Mouse (Mus musculus) heart, embryonic 14.5 days (tissue): ENCODE results near the gene Ocrl. TPM values are rescaled to one million over a fixed set of nuclear protein-coding genes. Genes with fewer than 3 reads are reported as not detected.

ENCODE experiments used
- ATAC-seq: fragments of 200-750 bp; cut with Nextera tagmentation; 2 replicates; pipeline ENCODE4 v1.8.0; 2017; ENCODE audit warnings: low read depth, moderate TSS enrichment; ENCODE audit not compliant: insufficient number of reproducible peaks, insufficient read depth, low FRiP score
- H3K27ac ChIP-seq, 2 experiments: fragments of 200-500 bp in 1 of 2; fragments of 300-500 bp in 1 of 2; sonication (generic) in 1 of 2; replicated peaks in 1 of 2; 2 replicates each; pipeline ENCODE4 v1.5.1; 2012 to 2014; ENCODE audit warnings: low read depth in 2 of 2, low read length in 2 of 2, control low read depth in 1 of 2, mild to moderate bottlenecking in 1 of 2, mixed read lengths in 1 of 2; ENCODE audit not compliant: control insufficient read depth in 1 of 2, insufficient read depth in 1 of 2
- H3K27me3 ChIP-seq: fragments of 300-500 bp; sonication (generic); 2 replicates; pipeline ENCODE4 v1.6.1; 2014; ENCODE audit warnings: mild to moderate bottlenecking, low read length, control low read depth; ENCODE audit not compliant: control insufficient read depth, insufficient read depth
- H3K36me3 ChIP-seq: fragments of 300-500 bp; sonication (generic); 2 replicates; pipeline ENCODE4 v1.6.1; 2014; ENCODE audit warnings: mild to moderate bottlenecking, control low read depth, low read length, mixed read lengths; ENCODE audit not compliant: control insufficient read depth, insufficient read depth
- H3K4me1 ChIP-seq, 2 experiments: fragments of 200-500 bp in 1 of 2; fragments of 300-500 bp in 1 of 2; sonication (generic) in 1 of 2; 2 replicates each; pipeline ENCODE4 v1.6.1; 2012 to 2014; ENCODE audit warnings: low read length in 2 of 2, control low read depth in 1 of 2, mixed read lengths in 1 of 2; ENCODE audit not compliant: control insufficient read depth in 2 of 2, insufficient read depth in 2 of 2
- H3K4me2 ChIP-seq: fragments of 300-500 bp; sonication (generic); 2 replicates; pipeline ENCODE4 v1.6.1; 2014; ENCODE audit warnings: mild to moderate bottlenecking, low read length
- H3K4me3 ChIP-seq, 2 experiments: fragments of 200-500 bp in 1 of 2; fragments of 300-500 bp in 1 of 2; sonication (generic) in 1 of 2; 2 replicates each; pipeline ENCODE4 v1.5.1; 2012 to 2014; ENCODE audit warnings: low read length in 2 of 2, mild to moderate bottlenecking in 2 of 2, control low read depth in 1 of 2, low read depth in 1 of 2, moderate library complexity in 1 of 2; ENCODE audit not compliant: control insufficient read depth in 1 of 2, insufficient read depth in 1 of 2
- H3K9ac ChIP-seq: fragments of 300-500 bp; sonication (generic); 2 replicates; pipeline ENCODE4 v1.6.1; 2014; ENCODE audit warnings: mild to moderate bottlenecking, low read length
- H3K9me3 ChIP-seq: fragments of 300-500 bp; sonication (generic); 2 replicates; pipeline ENCODE4 v1.6.1; 2016; ENCODE audit warnings: low read length, control low read depth; ENCODE audit not compliant: control insufficient read depth
- WGBS: fragments of 180-500 bp; shearing (Covaris S2); extraction: QIAGEN DNeasy Blood & Tissue Kit; methylation state at CpG from one replicate; pipeline ENCODE4 v1.1.7; 2014; 5-methylcytosine and 5-hydroxymethylcytosine counted together
- polyA plus RNA-seq: library from polyadenylated mRNA; unstranded; fragments of >200 nt; fragmentation: Nextera tagmentation; extraction: Ambion mirVana; gene quantifications from 2 replicates; pipeline ENCODE4 v1.2.1, GENCODE M21; 2014

The Ocrl gene
- polyA plus RNA-seq, 1 experiment from 2014 or later, result 16.1 TPM

DNA sequence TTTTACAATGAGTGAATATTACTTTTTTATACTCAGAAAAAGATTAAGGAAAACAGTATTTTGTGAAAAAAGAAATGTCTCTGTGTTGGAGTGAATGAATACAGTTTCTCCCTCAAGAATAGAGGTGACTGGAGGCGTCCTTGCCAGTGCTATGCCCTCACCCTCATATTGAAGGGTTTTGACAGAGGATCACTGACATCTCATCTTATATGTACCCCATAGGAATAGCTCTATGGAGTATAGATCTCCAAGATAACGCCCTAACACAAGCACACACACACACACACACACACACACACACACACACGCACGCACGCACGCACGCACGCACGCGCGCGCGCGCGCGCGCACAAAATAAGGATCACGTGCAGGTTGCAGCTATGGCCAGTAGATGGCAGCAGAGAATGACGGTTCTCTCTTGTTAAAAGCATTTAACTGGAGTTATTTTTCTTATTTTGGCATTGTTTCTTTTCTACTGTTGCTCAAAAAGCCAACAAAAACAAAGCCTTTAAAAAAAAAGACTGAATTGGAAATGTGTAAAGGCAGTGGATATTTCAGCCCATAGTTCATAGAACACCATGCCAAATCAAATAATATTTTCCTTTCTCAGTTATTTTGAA, 72.9 kb downstream of the Ocrl start:
- H3K27me3 ChIP-seq, result peaks cover 4% of the 10 kb centered on the region; the same call in 1 of the 2 replicates
- no peaks in the 10 kb centered on the region for H3K9me3 ChIP-seq
- no peaks in the 10 kb centered on the region for H3K36me3 ChIP-seq
- no peaks in the 10 kb centered on the region for H3K4me1 ChIP-seq
- H3K27ac ChIP-seq, result no peak overlapping the region
- H3K4me2 ChIP-seq, result peak overlapping the region; percentile 51
- peak overlapping the region; percentile 25 to 32 for H3K4me3 ChIP-seq
- no peak for ATAC-seq
- 22% methylated on average over 19 of the region's 19 CpGs for WGBS
- H3K9ac ChIP-seq, result no peak overlapping the region; the same call in 1 of the 2 replicates

DNA sequence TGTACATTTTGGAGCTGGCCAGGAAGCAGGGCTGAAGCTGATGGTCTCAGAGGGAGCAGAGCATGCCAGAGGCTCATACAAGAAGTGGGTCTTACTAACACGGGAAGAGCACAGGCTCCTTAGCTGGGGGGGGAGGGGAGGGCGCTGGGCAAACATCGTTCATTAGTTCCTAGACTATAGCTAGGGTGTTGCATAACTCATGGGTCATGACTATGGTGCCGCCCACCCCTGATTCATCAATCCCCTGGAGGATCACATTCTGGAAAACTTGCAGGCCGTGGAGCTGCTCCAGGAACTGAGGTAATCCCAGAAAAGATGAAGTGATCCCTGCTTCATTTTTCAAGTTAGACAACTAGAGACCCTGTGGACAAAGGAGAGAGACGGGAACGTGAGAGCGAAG, 75.8 kb downstream of the Ocrl start:
- 67% methylated on average over 8 of the region's 8 CpGs for WGBS
- H3K27me3 ChIP-seq, result peaks cover 4% of the 10 kb centered on the region; the same call in 1 of the 2 replicates
- H3K36me3 ChIP-seq, result no peaks in the 10 kb centered on the region
- H3K9ac ChIP-seq, result no peak overlapping the region
- no peaks in the 10 kb centered on the region for H3K9me3 ChIP-seq
- no peak for ATAC-seq
- H3K4me2 ChIP-seq, result no peak overlapping the region
- no peak overlapping the region for H3K27ac ChIP-seq
- no peaks in the 10 kb centered on the region; a peak in 1 of 4 replicates for H3K4me1 ChIP-seq
- H3K4me3 ChIP-seq, result no peak overlapping the region

GRCm38 (mm10) chrX:47992606-47993005, 80.4 kb downstream of the Ocrl start:
- 18% methylated on average over 8 of the region's 8 CpGs for WGBS
- Histone ChIP-seq H3K4me2 (peak overlapping the region; percentile 22; the same call in 1 of the 2 replicates), H3K27me3 (peaks cover 4% of the 10 kb centered on the region; the same call in 1 of the 2 replicates), H3K4me1 (no peaks in the 10 kb centered on the region; a peak in 1 of 4 replicates), H3K9ac (no peak overlapping the region), H3K36me3 (no peaks in the 10 kb centered on the region), H3K27ac (no peak overlapping the region), H3K9me3 (no peaks in the 10 kb centered on the region), H3K4me3 (no peak overlapping the region)
- no peak for ATAC-seq

DNA sequence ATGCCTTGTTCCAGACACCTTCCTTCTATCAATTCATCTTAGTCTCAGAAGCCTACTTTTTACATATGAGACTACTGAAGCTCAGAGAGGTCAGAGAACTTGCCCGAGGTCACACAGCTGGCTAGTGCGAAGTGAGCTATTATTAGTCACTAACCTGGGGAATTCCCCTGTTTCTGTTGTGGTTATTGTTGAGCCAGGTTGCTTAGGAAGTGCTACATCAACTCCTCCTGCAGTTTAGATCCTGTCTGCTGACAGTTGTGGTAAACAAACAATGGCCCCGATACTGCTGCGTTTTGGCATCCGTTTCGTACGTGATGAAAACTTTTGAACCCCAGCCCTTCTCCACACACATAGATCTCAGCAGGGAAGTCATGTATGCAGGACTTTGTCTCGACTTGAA, 86.2 kb downstream of the Ocrl start:
- Histone ChIP-seq H3K4me2 (no peak overlapping the region), H3K4me3 (no peak overlapping the region), H3K9me3 (no peaks in the 10 kb centered on the region), H3K27me3 (no peaks in the 10 kb centered on the region), H3K36me3 (no peaks in the 10 kb centered on the region), H3K9ac (no peak overlapping the region), H3K4me1 (no peaks in the 10 kb centered on the region), H3K27ac (no peak overlapping the region)
- ATAC-seq, result no peak
- 74% methylated on average over 8 of the region's 8 CpGs for WGBS

- Histone ChIP-seq H3K9me3 (no peaks in the 10 kb centered on the region), H3K27ac (no peak overlapping the region), H3K4me2 (no peak overlapping the region), H3K4me1 (no peaks in the 10 kb centered on the region; a peak in 1 of 4 replicates), H3K9ac (no peak overlapping the region), H3K4me3 (no peak overlapping the region), H3K36me3 (no peaks in the 10 kb centered on the region), H3K27me3 (no peaks in the 10 kb centered on the region)
- ATAC-seq, result no peak
- 76% methylated on average over 7 of the region's 7 CpGs for WGBS
Measured at GRCm38 (mm10) chrX:48001151-48001550, 89.0 kb downstream of the Ocrl start.

DNA sequence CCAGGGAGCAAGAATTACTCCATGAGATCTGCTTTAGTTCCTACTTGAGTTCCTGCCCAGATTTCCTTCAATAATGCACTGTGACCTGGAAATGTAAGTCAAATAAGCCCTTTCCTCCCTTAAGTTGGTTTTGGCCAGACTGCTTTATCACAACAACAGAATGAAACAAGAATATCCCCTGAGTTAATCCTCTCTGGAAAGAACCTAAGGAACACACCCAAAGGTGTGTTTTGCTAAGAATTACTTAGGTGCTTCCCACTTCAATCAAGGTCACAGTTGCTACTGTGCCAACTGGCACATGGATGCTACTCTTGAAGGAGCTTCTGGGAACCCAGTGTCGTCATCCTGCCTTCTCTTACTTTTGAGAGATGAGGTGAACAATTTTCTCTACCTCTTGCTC, 92.6 kb downstream of the Ocrl start:
- no peaks in the 10 kb centered on the region for H3K27me3 ChIP-seq
- H3K4me3 ChIP-seq, result no peak overlapping the region
- no peak overlapping the region for H3K4me2 ChIP-seq
- no peak overlapping the region for H3K9ac ChIP-seq
- no peaks in the 10 kb centered on the region for H3K36me3 ChIP-seq
- no peak for ATAC-seq
- 52% methylated on average over 1 of the region's 1 CpGs for WGBS
- peaks cover 0 to 2% of the 10 kb centered on the region in 2 experiments; a peak in 2 of 4 replicates for H3K4me1 ChIP-seq
- H3K9me3 ChIP-seq, result no peaks in the 10 kb centered on the region
- no peak overlapping the region for H3K27ac ChIP-seq

GRCm38 (mm10) chrX:48006062-48006461, 93.9 kb downstream of the Ocrl start:
- ATAC-seq, result no peak
- 55% methylated on average over 8 of the region's 8 CpGs for WGBS

DNA sequence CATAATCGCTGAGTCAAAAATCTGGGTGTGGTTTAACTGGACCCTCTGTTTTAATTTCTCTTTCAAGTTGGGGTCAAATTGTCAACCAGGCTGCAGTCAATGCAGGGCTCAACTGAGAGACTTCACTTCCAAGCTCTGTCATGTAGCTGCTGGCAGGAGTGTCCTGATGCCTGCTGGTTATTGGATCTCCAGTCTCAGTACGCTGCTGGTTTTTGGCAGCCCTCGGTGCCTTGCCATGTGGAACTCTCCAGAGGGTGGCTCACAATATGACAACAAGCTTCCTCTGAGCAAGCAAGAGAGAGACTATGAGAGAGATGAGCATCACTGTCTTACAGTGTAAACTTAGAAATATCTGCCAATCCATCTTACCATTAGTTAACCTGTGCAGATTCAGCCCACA, 99.5 kb downstream of the Ocrl start:
- 84% methylated on average over 3 of the region's 3 CpGs for WGBS
- no peak overlapping the region for H3K27ac ChIP-seq

More at GRCm38 (mm10) chrX:48006062-48006461, 93.9 kb downstream of the Ocrl start:
- Histone ChIP-seq H3K36me3 (no peaks in the 10 kb centered on the region), H3K4me3 (no peak overlapping the region), H3K4me2 (no peak overlapping the region), H3K27me3 (no peaks in the 10 kb centered on the region), H3K9ac (no peak overlapping the region), H3K27ac (no peak overlapping the region), H3K9me3 (no peaks in the 10 kb centered on the region), H3K4me1 (peaks cover 0 to 2% of the 10 kb centered on the region in 2 experiments; a peak in 2 of 4 replicates)

More for the DNA sequence above, 99.5 kb downstream of the Ocrl start:
- no peaks in the 10 kb centered on the region for H3K4me1 ChIP-seq
- H3K4me3 ChIP-seq, result no peak overlapping the region
- H3K36me3 ChIP-seq, result no peaks in the 10 kb centered on the region
- H3K9ac ChIP-seq, result no peak overlapping the region
- no peaks in the 10 kb centered on the region for H3K9me3 ChIP-seq
- H3K4me2 ChIP-seq, result no peak overlapping the region
- no peak for ATAC-seq
- no peaks in the 10 kb centered on the region for H3K27me3 ChIP-seq
